Mouse (Mus musculus) MEL (cell line): Measurements from ENCODE around the gene Ptpa.

Source experiments
- CTCF ChIP-seq, 3 experiments: IDR thresholded peaks in 2 of 3; conservative IDR thresholded peaks in 1 of 3; 2 replicates each; pipeline ENCODE4 v1.5.1; 2011 to 2012; ENCODE audit warnings: low read length in 3 of 3, low read depth in 2 of 3, mild to moderate bottlenecking in 2 of 3, improper control_type of control experiment in 1 of 3, inconsistent platforms in 1 of 3, mixed read lengths in 1 of 3, moderate library complexity in 1 of 3; ENCODE audit not compliant: control insufficient read depth in 1 of 3, insufficient read depth in 1 of 3, poor library complexity in 1 of 3, severe bottlenecking in 1 of 3
- EP300 ChIP-seq, 2 experiments: IDR thresholded peaks; 2 replicates each; pipeline ENCODE4 v1.6.1; 2011; ENCODE audit warnings: improper control_type of control experiment in 2 of 2, low read length in 2 of 2, low read depth in 1 of 2, mild to moderate bottlenecking in 1 of 2
- MXI1 ChIP-seq: IDR thresholded peaks from 2 replicates; pipeline ENCODE4 v1.6.1; 2011; ENCODE audit warnings: mild to moderate bottlenecking, low read depth, low read length, improper control_type of control experiment
- MYC ChIP-seq: IDR thresholded peaks from 2 replicates; pipeline ENCODE4 v1.6.1; 2011; ENCODE audit warnings: low read depth, mild to moderate bottlenecking, low read length, improper control_type of control experiment, moderate library complexity
- POLR2A ChIP-seq, 2 experiments: IDR thresholded peaks; 2 replicates each; pipeline ENCODE4 v1.6.1; 2011 to 2012; ENCODE audit warnings: low read length in 2 of 2, mild to moderate bottlenecking in 2 of 2, control low read depth in 1 of 2, improper control_type of control experiment in 1 of 2, low read depth in 1 of 2, moderate library complexity in 1 of 2; ENCODE audit not compliant: control insufficient read depth in 1 of 2, insufficient read depth in 1 of 2, poor library complexity in 1 of 2
- USF1 ChIP-seq: IDR thresholded peaks from 2 replicates; pipeline ENCODE4 v1.6.1; 2014; ENCODE audit warnings: low read depth, mild to moderate bottlenecking, inconsistent platforms, low read length, improper control_type of control experiment, moderate library complexity
- ZKSCAN1 ChIP-seq: IDR thresholded peaks from 2 replicates; pipeline ENCODE4 v1.6.1; 2012; ENCODE audit warnings: low read depth, mild to moderate bottlenecking, inconsistent platforms, low read length, improper control_type of control experiment, moderate library complexity

DNA sequence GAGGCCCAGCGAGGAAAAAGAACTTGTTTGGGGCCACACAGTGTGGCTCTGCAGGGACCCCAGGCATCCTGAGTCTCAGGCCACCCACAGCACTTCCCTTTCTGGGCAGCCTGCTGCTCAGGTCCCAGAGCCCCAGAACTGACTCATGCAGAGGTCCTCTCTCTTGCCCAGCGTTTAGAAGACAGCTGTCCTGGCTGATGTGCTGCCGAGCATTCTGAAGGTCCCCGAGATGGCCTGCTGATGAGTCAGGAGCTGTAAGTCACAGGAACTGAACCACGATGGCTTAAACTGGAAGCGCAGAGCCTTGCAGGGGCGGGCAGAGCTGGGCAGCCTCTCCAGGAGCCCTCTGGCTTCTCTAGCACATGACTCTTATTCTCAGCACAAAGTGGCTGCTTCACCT is 71.8 kb downstream of the Ptpa start:
- no peak for TF ChIP-seq EP300 (IDR thresholded peaks at IDR 0.05; ENCODE audit: low read depth in 1 of 2, low read length in 2 of 2)
- TF ChIP-seq MXI1: no peak
- TF ChIP-seq USF1: no peak
- no peak for TF ChIP-seq MYC
- no peak for TF ChIP-seq CTCF (IDR thresholded peaks at IDR 0.05 in 2 of 3, conservative IDR thresholded peaks at IDR 0.05 in 1 of 3; ENCODE audit: control insufficient read depth in 1 of 3, insufficient read depth in 1 of 3, low read depth in 2 of 3, low read length in 3 of 3, poor library complexity in 1 of 3, severe bottlenecking in 1 of 3)
- TF ChIP-seq POLR2A (IDR thresholded peaks at IDR 0.05; ENCODE audit: control insufficient read depth in 1 of 2, insufficient read depth in 1 of 2, low read depth in 1 of 2, low read length in 2 of 2, poor library complexity in 1 of 2): no peak
- TF ChIP-seq ZKSCAN1: no peak
